Mouse (Mus musculus) kidney, embryonic 14.5 days (tissue): ENCODE results near the gene Plcb3. TPM values are rescaled to one million over a fixed set of nuclear protein-coding genes. Genes with fewer than 3 reads are reported as not detected.

Experiments used
- ATAC-seq: fragments of 200-750 bp; cut with Nextera tagmentation; 2 replicates; pipeline ENCODE4 v1.8.0; 2017; ENCODE audit warnings: moderate number of reproducible peaks, mild to moderate bottlenecking, moderate TSS enrichment, moderate library complexity; ENCODE audit not compliant: low FRiP score, low TSS enrichment
- H3K27ac ChIP-seq: fragments of 300-500 bp; sonication (generic); 2 replicates; pipeline ENCODE4 v1.5.1; 2014; ENCODE audit warnings: low read depth, mild to moderate bottlenecking, low read length, moderate library complexity, mixed read lengths
- H3K27me3 ChIP-seq: fragments of 300-500 bp; sonication (generic); 2 replicates; pipeline ENCODE4 v1.6.1; 2014; ENCODE audit warnings: mild to moderate bottlenecking, low read length; ENCODE audit not compliant: control insufficient read depth, insufficient read depth
- H3K36me3 ChIP-seq: fragments of 300-500 bp; sonication (generic); 2 replicates; pipeline ENCODE4 v1.6.1; 2014; ENCODE audit warnings: low read length, mixed read lengths; ENCODE audit not compliant: control insufficient read depth, insufficient read depth
- H3K4me1 ChIP-seq: fragments of 300-500 bp; sonication (generic); 2 replicates; pipeline ENCODE4 v1.6.1; 2014; ENCODE audit warnings: low read length, mixed read lengths; ENCODE audit not compliant: control insufficient read depth, insufficient read depth
- H3K4me2 ChIP-seq: fragments of 300-500 bp; sonication (generic); replicated peaks from 2 replicates; pipeline ENCODE4 v1.6.1; 2014; ENCODE audit warnings: low read depth, mild to moderate bottlenecking, low read length
- H3K4me3 ChIP-seq: fragments of 300-500 bp; sonication (generic); 2 replicates; pipeline ENCODE4 v1.5.1; 2014; ENCODE audit warnings: mild to moderate bottlenecking, low read length
- H3K9ac ChIP-seq: fragments of 300-500 bp; sonication (generic); 2 replicates; pipeline ENCODE4 v1.6.1; 2014; ENCODE audit warnings: low read depth, mild to moderate bottlenecking, low read length, moderate library complexity
- H3K9me3 ChIP-seq: fragments of 300-500 bp; sonication (generic); 2 replicates; pipeline ENCODE4 v1.6.1; 2016; ENCODE audit warnings: low read length; ENCODE audit not compliant: control insufficient read depth
- WGBS: fragments of 180-500 bp; shearing (Covaris S2); extraction: QIAGEN DNeasy Blood & Tissue Kit; methylation state at CpG from one replicate; pipeline ENCODE4 v1.1.7; 2014; 5-methylcytosine and 5-hydroxymethylcytosine counted together
- polyA plus RNA-seq: library from polyadenylated mRNA; unstranded; fragments of >200 nt; fragmentation: Nextera tagmentation; extraction: Ambion mirVana; gene quantifications from 2 replicates; pipeline ENCODE4 v1.2.1, GENCODE M21; 2014

Gene Plcb3
- polyA plus RNA-seq, 1 experiment from 2014 or later: 38.9 TPM

GRCm38 (mm10) chr19:6974211-6975205 lies 1.8 kb downstream of the Plcb3 start, which contains the start of gene Ppp1r14b:
Gene Ppp1r14b, plus strand, starts transcription at chr19:6974968.
- H3K4me3 ChIP-seq: peak within 1 kb of the TSS; percentile 82
- ATAC-seq: peak; percentile 51
- H3K9ac ChIP-seq: peak within 1 kb of the TSS; percentile 87
- H3K9me3 ChIP-seq: no peaks in the 10 kb centered on the region
- WGBS: under 1% methylated on average over 67 of the region's 84 CpGs
- H3K27me3 ChIP-seq: no peaks in the 10 kb centered on the region
- peak within 1 kb of the TSS; percentile 91 for H3K4me2 ChIP-seq
- peaks cover 50% of the 10 kb centered on the region for H3K4me1 ChIP-seq
- H3K27ac ChIP-seq: peak within 1 kb of the TSS; percentile 91
- peaks cover 20% of the 10 kb centered on the region for H3K36me3 ChIP-seq

GRCm38 (mm10) chr19:6973581-6974190 lies 2.6 kb downstream of the Plcb3 start:
- H3K27ac ChIP-seq: no peak overlapping the region
- H3K27me3 ChIP-seq: no peaks in the 10 kb centered on the region
- no peaks in the 10 kb centered on the region for H3K9me3 ChIP-seq
- WGBS: 23% methylated on average over 11 of the region's 12 CpGs
- H3K9ac ChIP-seq: peak overlapping the region; percentile 87; the same call in 1 of the 2 replicates
- H3K4me1 ChIP-seq: peaks cover 50% of the 10 kb centered on the region
- H3K4me3 ChIP-seq: peak overlapping the region; percentile 82
- no peak for ATAC-seq
- H3K36me3 ChIP-seq: peaks cover 20% of the 10 kb centered on the region
- H3K4me2 ChIP-seq: peak overlapping the region; percentile 91

DNA sequence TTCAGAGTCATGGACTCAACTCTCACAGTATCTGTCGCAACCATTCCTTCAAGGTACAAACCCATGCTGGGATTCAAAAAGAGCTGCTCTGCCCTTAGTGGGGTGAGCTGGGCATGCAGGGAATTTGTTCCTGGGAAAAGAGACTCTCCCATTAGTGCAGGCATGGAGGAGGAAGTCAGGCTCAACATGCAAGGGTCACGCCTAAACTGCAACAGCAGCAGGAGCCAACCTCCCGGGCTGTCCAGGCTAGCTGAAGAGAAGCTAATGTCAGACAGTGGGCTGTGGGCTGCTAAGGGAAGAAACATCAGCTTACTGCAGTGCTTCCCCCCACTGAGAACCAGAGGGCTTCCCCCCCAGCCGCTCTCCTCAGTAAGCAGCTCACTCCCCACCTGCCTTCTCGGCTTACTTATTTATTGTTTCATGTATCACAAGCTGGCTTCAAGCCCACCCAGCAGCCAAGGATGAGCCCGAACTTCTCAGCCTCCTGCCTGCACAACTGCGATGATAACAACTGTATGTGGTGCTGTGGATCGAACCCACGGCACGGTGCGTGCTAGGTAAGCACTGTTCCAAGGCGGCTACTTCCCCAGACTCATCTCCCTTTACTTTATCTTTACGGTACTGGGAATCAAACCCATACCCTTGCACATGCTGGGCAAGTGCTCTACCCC lies 3.9 kb downstream of the Plcb3 start:
- Histone ChIP-seq H3K4me2 (no peak overlapping the region), H3K36me3 (peaks cover 6% of the 10 kb centered on the region), H3K9ac (no peak overlapping the region), H3K4me3 (no peak overlapping the region), H3K27me3 (no peaks in the 10 kb centered on the region), H3K27ac (no peak overlapping the region), H3K4me1 (peaks cover 46% of the 10 kb centered on the region), H3K9me3 (no peaks in the 10 kb centered on the region)
- no peak for ATAC-seq
- WGBS: 69% methylated on average over 13 of the region's 13 CpGs

DNA sequence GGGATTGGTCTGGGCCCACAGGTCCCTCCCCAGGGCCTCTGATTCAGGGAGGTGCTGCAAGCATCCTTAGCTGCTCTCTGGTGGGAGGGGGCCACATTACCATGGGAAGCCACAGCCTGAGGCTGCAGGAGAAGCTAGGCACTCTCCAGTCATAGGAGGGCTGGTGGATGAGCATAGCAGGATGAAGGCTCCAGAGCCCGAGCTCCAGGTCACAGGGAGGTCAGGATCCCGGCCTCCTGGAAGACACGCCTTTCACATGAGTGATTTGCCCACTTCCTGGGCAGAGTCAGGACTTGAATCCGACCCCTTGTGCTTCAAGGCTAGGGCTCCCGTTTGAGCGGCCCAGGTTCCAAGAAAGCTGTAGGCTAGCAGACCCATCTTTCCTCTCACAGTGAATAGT lies 4.6 kb downstream of the Plcb3 start:
- Histone ChIP-seq H3K9me3 (no peaks in the 10 kb centered on the region), H3K27ac (no peak overlapping the region), H3K36me3 (peaks cover under 1% of the 10 kb centered on the region; the same call in 1 of the 2 replicates), H3K27me3 (no peaks in the 10 kb centered on the region), H3K4me1 (peaks cover 41% of the 10 kb centered on the region), H3K9ac (peak overlapping the region; percentile 34; the same call in 1 of the 2 replicates), H3K4me3 (no peak overlapping the region), H3K4me2 (no peak overlapping the region)
- 10% methylated on average over 6 of the region's 6 CpGs for WGBS
- no peak for ATAC-seq

DNA sequence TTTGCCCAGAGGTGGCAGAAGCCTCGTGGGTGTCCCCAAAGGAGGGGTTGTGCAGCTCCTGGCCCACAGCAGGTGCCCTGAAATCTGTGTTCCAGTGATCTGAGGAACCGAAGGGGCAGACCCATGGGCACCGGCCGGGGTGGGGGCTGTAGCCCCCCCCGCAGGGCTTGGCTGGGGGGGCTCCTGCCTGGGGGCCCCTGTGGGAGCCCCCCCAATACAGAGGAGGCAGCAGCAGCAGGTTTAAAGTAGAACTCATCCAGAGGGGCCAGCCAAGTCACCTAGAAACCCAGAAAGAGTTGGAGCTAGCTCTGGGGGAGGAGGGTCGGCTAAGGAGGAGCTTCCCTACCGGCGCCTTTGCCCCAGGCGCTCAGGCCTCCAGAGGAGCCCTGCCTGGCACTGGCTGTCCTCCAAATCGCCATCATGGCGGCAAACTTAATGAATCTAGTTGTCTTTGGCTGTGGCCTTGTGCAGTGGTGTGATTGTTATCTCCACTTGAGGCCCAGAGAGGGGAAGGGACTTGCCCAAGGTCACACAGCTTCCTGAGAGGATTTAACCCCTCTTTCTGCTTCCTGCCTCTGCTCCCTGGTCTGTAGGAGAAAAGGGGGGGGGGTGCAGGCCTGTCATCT lies 5.7 kb downstream of the Plcb3 start:
- no peak for ATAC-seq
- WGBS: 24% methylated on average over 11 of the region's 11 CpGs
- Histone ChIP-seq H3K9me3 (no peaks in the 10 kb centered on the region), H3K27me3 (no peaks in the 10 kb centered on the region), H3K4me2 (peak overlapping the region; percentile 80), H3K4me1 (peaks cover 34% of the 10 kb centered on the region), H3K9ac (peak overlapping the region; percentile 42), H3K4me3 (peak overlapping the region; percentile 64), H3K27ac (peak overlapping the region; percentile 37; the same call in 1 of the 2 replicates), H3K36me3 (peaks cover 10% of the 10 kb centered on the region)

DNA sequence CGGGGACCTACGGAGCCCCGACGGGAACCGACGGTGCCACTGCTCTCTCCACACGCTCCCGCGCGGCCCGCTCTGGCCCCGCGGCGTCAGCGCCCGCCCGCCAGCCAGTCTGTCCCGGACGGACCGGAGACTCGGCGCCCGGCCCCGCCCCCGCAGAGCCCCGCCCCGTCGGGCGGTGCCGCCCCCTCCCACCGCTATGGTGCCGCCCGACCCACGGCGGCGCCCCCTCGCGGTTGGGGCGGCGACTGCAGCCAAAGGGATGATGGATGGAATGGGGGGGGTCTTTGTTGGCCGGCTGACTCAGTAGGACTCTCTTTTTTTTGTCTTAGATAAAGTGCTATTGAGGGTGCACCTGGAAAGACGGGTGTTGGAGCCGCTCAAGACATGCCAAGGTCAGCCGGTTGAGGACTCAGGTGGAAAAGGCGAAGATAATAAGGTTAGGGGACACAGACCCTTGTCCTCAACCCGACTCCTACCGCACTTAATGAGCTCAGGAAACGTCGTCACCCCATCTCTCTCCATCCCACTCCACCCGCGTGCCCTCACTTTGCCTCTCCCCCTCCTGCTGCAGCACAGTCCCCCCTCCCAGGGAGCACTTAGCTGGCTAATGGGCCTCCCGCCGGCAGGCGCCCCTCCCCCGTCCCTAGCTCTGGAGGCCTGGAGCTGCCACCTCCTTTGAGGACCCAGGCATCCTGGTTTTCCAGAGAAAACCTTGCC lies 6.4 kb downstream of the Plcb3 start:
- Histone ChIP-seq H3K27ac (no peak overlapping the region; the same call in 1 of the 2 replicates), H3K9me3 (no peaks in the 10 kb centered on the region), H3K4me1 (peaks cover 34% of the 10 kb centered on the region), H3K4me3 (peak overlapping the region; percentile 64), H3K36me3 (peaks cover 16% of the 10 kb centered on the region), H3K4me2 (peak overlapping the region; percentile 80), H3K27me3 (no peaks in the 10 kb centered on the region), H3K9ac (peak overlapping the region; percentile 71)
- peak; percentile 70 for ATAC-seq
- 1% methylated on average over 55 of the region's 55 CpGs for WGBS

- H3K9me3 ChIP-seq: no peaks in the 10 kb centered on the region
- H3K36me3 ChIP-seq: peaks cover 21% of the 10 kb centered on the region
- peak overlapping the region; percentile 80 for H3K4me2 ChIP-seq
- under 1% methylated on average over 20 of the region's 20 CpGs for WGBS
- peaks cover 34% of the 10 kb centered on the region for H3K4me1 ChIP-seq
- H3K27me3 ChIP-seq: no peaks in the 10 kb centered on the region
- peak overlapping the region; percentile 64 for H3K4me3 ChIP-seq
- ATAC-seq: no peak; the same call in 1 of the 2 replicates
- peak overlapping the region; percentile 71 for H3K9ac ChIP-seq
- peak overlapping the region; percentile 20; the same call in 1 of the 2 replicates for H3K27ac ChIP-seq
Observed at GRCm38 (mm10) chr19:6969291-6969664, 7.0 kb downstream of the Plcb3 start.
